In the genomic region with DNA sequence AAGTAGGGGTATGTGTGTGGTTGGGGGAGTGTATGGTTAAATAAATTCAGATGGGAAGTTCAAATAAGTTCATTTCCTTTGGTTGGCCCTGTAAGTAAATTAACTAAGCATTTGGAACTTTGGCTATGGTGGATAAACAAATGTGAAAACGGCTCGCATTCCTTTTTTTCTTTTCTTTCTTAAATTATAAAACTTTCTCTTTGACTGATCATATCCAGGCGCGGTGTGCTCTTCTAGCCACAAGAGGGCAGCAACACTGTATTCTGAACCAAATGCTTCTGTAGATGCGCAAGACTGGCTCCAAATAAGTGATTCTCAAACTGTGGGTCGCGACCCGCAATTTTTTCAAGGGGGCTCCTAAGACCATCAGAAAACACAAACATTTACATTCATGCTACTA, we compare ENCODE assay signal across 8 mouse cellular contexts.
DNase-seq lines count a peak whose midpoint lies in the region; ATAC-seq and TF ChIP-seq lines count a peak whose summit lies in the region.

No protein-coding gene starts in this region.

- no peak overlapping the region for H3K27ac ChIP-seq in testis, adult 2 months (ENCODE audit: control insufficient read depth, insufficient read depth, low read depth, low read length)
- no peak overlapping the region for H3K27ac ChIP-seq in forebrain, embryonic 11.5 days (ENCODE audit: low read depth, low read length)
- H3K27ac ChIP-seq in intestine, embryonic 15.5 days: no peak overlapping the region

- intact Hi-C loops in left cerebral cortex, postnatal 36 days (cut with DNase I): loop anchor here (2.0 to 10.0 kb wide), 2 partner anchors 622 to 812 kb away; no protein-coding TSS in a partner anchor

- 7% methylated on average over 8 of the region's 8 CpGs for WGBS in forebrain, embryonic 11.5 days
- WGBS in intestine, embryonic 15.5 days: 4% methylated on average over 8 of the region's 8 CpGs

- H3K4me2 ChIP-seq in forebrain, embryonic 11.5 days (ENCODE audit: low read depth, low read length, severe bottlenecking): no peak overlapping the region
- H3K4me2 ChIP-seq in intestine, embryonic 15.5 days (replicated peaks): no peak overlapping the region

- TF ChIP-seq POLR2A in testis, adult 2 months (IDR thresholded peaks at IDR 0.05; ENCODE audit: control insufficient read depth, low read depth, low read length): no peak
- TF ChIP-seq POLR2A in brain, embryonic 14.5 days (IDR thresholded peaks at IDR 0.05; ENCODE audit: borderline replicate concordance, extremely low read depth, insufficient read depth, insufficient read length, poor library complexity, severe bottlenecking): no peak

- peaks cover 6% of the 10 kb centered on the region for H3K4me1 ChIP-seq in testis, adult 2 months (ENCODE audit: control insufficient read depth, insufficient read depth, low read length)
- H3K4me1 ChIP-seq in forebrain, embryonic 11.5 days (replicated peaks; ENCODE audit: control insufficient read depth, insufficient read depth, low read length): no peaks in the 10 kb centered on the region
- no peaks in the 10 kb centered on the region for H3K4me1 ChIP-seq in intestine, embryonic 15.5 days (replicated peaks)

- H3K9me3 ChIP-seq in forebrain, embryonic 11.5 days (ENCODE audit: control insufficient read depth, low read length): no peaks in the 10 kb centered on the region
- no peaks in the 10 kb centered on the region for H3K9me3 ChIP-seq in intestine, embryonic 15.5 days

- H3K9ac ChIP-seq in forebrain, embryonic 11.5 days (ENCODE audit: low read length): no peak overlapping the region
- no peak overlapping the region for H3K9ac ChIP-seq in intestine, embryonic 15.5 days

- peak; percentile 47; the same call in 1 of the 2 replicates for ATAC-seq in forebrain, embryonic 11.5 days (replicated peaks; ENCODE audit: low FRiP score)
- peak; percentile 44; the same call in 1 of the 2 replicates for ATAC-seq in intestine, embryonic 15.5 days

- H3K36me3 ChIP-seq in testis, adult 2 months (ENCODE audit: control insufficient read depth, insufficient read depth, low read length): no peaks in the 10 kb centered on the region
- no peaks in the 10 kb centered on the region for H3K36me3 ChIP-seq in forebrain, embryonic 11.5 days (ENCODE audit: control insufficient read depth, insufficient read depth, low read length)
- no peaks in the 10 kb centered on the region for H3K36me3 ChIP-seq in intestine, embryonic 15.5 days

- no peak overlapping the region for H3K4me3 ChIP-seq in testis, adult 2 months (ENCODE audit: control insufficient read depth, low read depth, low read length)
- no peak overlapping the region for H3K4me3 ChIP-seq in forebrain, embryonic 11.5 days (ENCODE audit: low read depth, low read length)
- H3K4me3 ChIP-seq in intestine, embryonic 15.5 days (replicated peaks): no peak overlapping the region

- H3K27me3 ChIP-seq in testis, adult 2 months (ENCODE audit: control insufficient read depth, insufficient read depth, low read length): no peaks in the 10 kb centered on the region
- H3K27me3 ChIP-seq in forebrain, embryonic 11.5 days (ENCODE audit: control insufficient read depth, insufficient read depth, low read length): no peaks in the 10 kb centered on the region
- no peaks in the 10 kb centered on the region for H3K27me3 ChIP-seq in intestine, embryonic 15.5 days (replicated peaks)

- peak; percentile 23; the same call in 1 of the 2 replicates for TF ChIP-seq CTCF in testis, adult 2 months (IDR thresholded peaks at IDR 0.05; ENCODE audit: control insufficient read depth, insufficient read depth, insufficient replicate concordance, low read depth, low read length)
- TF ChIP-seq CTCF in brain, embryonic 14.5 days (IDR thresholded peaks at IDR 0.05; ENCODE audit: borderline replicate concordance, extremely low read depth, insufficient read depth, insufficient read length): peak; percentile 79; the same call in 1 of the 2 replicates

- DNase-seq in testis, postnatal 14 days (ENCODE audit: low spot score): no peak
- peak; percentile 83 for DNase-seq in brain, embryonic 14.5 days (ENCODE audit: low read depth)
- no peak for DNase-seq in forebrain, embryonic 11.5 days (ENCODE audit: low spot score)
- peak; percentile 24 to 44 for DNase-seq in left cerebral cortex, postnatal 36 days (ENCODE audit: low spot score in 2 of 2)
- DNase-seq in natural killer cell, adult 2 months (ENCODE audit: low spot score in 2 of 2): peak; percentile 3 to 13
- no peak for DNase-seq in yolk sac, embryonic 10.5 days (ENCODE audit: low spot score)

Comparison
In these comparisons a context has a peak if more than half of its experiments do, and no peak if none do; other contexts are left out.
1. DNase-seq: peak in brain, embryonic 14.5 days (single experiment), left cerebral cortex, postnatal 36 days (2 of 2) and natural killer cell, adult 2 months (2 of 2); none in testis, postnatal 14 days (single experiment), forebrain, embryonic 11.5 days (single experiment) and yolk sac, embryonic 10.5 days (single experiment).